Mouse (Mus musculus) hindbrain, embryonic 14.5 days (tissue): Measurements from ENCODE around the gene Dach1. TPM values are rescaled to one million over a fixed set of nuclear protein-coding genes. Genes with fewer than 3 reads are reported as not detected.

Source experiments
- ATAC-seq: fragments of 200-750 bp; cut with Nextera tagmentation; 2 replicates; pipeline ENCODE4 v1.8.0; 2017; ENCODE audit warnings: moderate number of reproducible peaks, mild to moderate bottlenecking, moderate TSS enrichment, moderate library complexity; ENCODE audit not compliant: low FRiP score
- DNase-seq: peaks from one replicate; pipeline ENCODE4 v3.0.0-alpha.2; 2015; ENCODE audit warnings: low spot score
- H3K27ac ChIP-seq: fragments of 300-500 bp; sonication (generic); 2 replicates; pipeline ENCODE4 v1.5.1; 2014; ENCODE audit warnings: mild to moderate bottlenecking, moderate library complexity
- H3K27me3 ChIP-seq: fragments of 300-500 bp; sonication (generic); 2 replicates; pipeline ENCODE4 v1.6.1; 2014; ENCODE audit warnings: mild to moderate bottlenecking, low read length, mixed read lengths; ENCODE audit not compliant: control insufficient read depth, insufficient read depth
- H3K36me3 ChIP-seq: fragments of 300-500 bp; sonication (generic); replicated peaks from 2 replicates; pipeline ENCODE4 v1.6.1; 2014; ENCODE audit not compliant: control insufficient read depth, insufficient read depth
- H3K4me1 ChIP-seq: fragments of 300-500 bp; sonication (generic); replicated peaks from 2 replicates; pipeline ENCODE4 v1.6.1; 2014; ENCODE audit warnings: antibody characterized with exemption, low read length, mixed read lengths; ENCODE audit not compliant: control insufficient read depth, insufficient read depth
- H3K4me2 ChIP-seq: fragments of 300-500 bp; sonication (generic); replicated peaks from 2 replicates; pipeline ENCODE4 v1.6.1; 2014; ENCODE audit warnings: mild to moderate bottlenecking, moderate library complexity
- H3K4me3 ChIP-seq: fragments of 300-500 bp; sonication (generic); replicated peaks from 2 replicates; pipeline ENCODE4 v1.5.1; 2014; ENCODE audit warnings: mild to moderate bottlenecking, low read length
- H3K9ac ChIP-seq: fragments of 300-500 bp; sonication (generic); 2 replicates; pipeline ENCODE4 v1.6.1; 2014
- H3K9me3 ChIP-seq: fragments of 300-500 bp; sonication (generic); 2 replicates; pipeline ENCODE4 v1.6.1; 2016; ENCODE audit warnings: low read length; ENCODE audit not compliant: control insufficient read depth
- WGBS: fragments of 180-500 bp; shearing (Covaris S2); extraction: QIAGEN DNeasy Blood & Tissue Kit; methylation state at CpG from one replicate; pipeline ENCODE4 v1.1.7; 2014; 5-methylcytosine and 5-hydroxymethylcytosine counted together
- polyA plus RNA-seq: library from polyadenylated mRNA; unstranded; fragments of >200 nt; fragmentation: Nextera tagmentation; extraction: Ambion mirVana; gene quantifications from 2 replicates; pipeline ENCODE4 v1.2.1, GENCODE M21; 2014

Dach1 gene
- polyA plus RNA-seq: 23.5 and 24.7 TPM in 2 replicates

- WGBS: under 1% methylated on average over 30 of the region's 32 CpGs
- ATAC-seq (peak; percentile 85), DNase-seq (peak; percentile 77)
- H3K9me3 ChIP-seq: no peaks in the 10 kb centered on the region
- H3K27me3 ChIP-seq: no peaks in the 10 kb centered on the region
- H3K27ac ChIP-seq: peak within 1 kb of the TSS; percentile 97
- peaks cover 25% of the 10 kb centered on the region for H3K4me1 ChIP-seq
- peak within 1 kb of the TSS; percentile 93 for H3K4me3 ChIP-seq
- peak within 1 kb of the TSS; percentile 80 for H3K4me2 ChIP-seq
- H3K9ac ChIP-seq: peak within 1 kb of the TSS; percentile 96
- H3K36me3 ChIP-seq: no peaks in the 10 kb centered on the region
These were observed at the start of gene Dach1 for GRCm38 (mm10) chr14:98169421-98170076. Dach1 (minus strand) TSS chr14:98169765.

GRCm38 (mm10) chr14:98200089-98200488 lies 30.5 kb upstream of the Dach1 start:
- ATAC-seq (no peak), DNase-seq (no peak)
- H3K27ac ChIP-seq: no peak overlapping the region
- no peaks in the 10 kb centered on the region for H3K36me3 ChIP-seq
- no peaks in the 10 kb centered on the region for H3K27me3 ChIP-seq
- 88% methylated on average over 3 of the region's 3 CpGs for WGBS
- H3K9ac ChIP-seq: no peak overlapping the region
- H3K9me3 ChIP-seq: no peaks in the 10 kb centered on the region
- no peaks in the 10 kb centered on the region for H3K4me1 ChIP-seq
- H3K4me3 ChIP-seq: no peak overlapping the region
- no peak overlapping the region for H3K4me2 ChIP-seq

- no peak; the same call in 1 of the 2 replicates for ATAC-seq
- Histone ChIP-seq H3K9ac (no peak overlapping the region), H3K9me3 (no peaks in the 10 kb centered on the region), H3K27me3 (no peaks in the 10 kb centered on the region), H3K4me1 (no peaks in the 10 kb centered on the region), H3K36me3 (no peaks in the 10 kb centered on the region), H3K27ac (no peak overlapping the region), H3K4me2 (no peak overlapping the region), H3K4me3 (no peak overlapping the region)
- DNase-seq: peak; percentile 71
- WGBS: 9% methylated on average over 1 of the region's 1 CpGs
These were observed 12.0 kb upstream of the Dach1 start for GRCm38 (mm10) chr14:98181545-98181944.

- Histone ChIP-seq H3K9me3 (no peaks in the 10 kb centered on the region), H3K4me1 (peaks cover 18% of the 10 kb centered on the region), H3K27ac (no peak overlapping the region), H3K27me3 (no peaks in the 10 kb centered on the region), H3K9ac (no peak overlapping the region), H3K36me3 (no peaks in the 10 kb centered on the region), H3K4me3 (no peak overlapping the region), H3K4me2 (no peak overlapping the region)
- WGBS: 20% methylated on average over 2 of the region's 2 CpGs
- peak; percentile 24 for DNase-seq
- no peak for ATAC-seq
These were observed 4.3 kb upstream of the Dach1 start for GRCm38 (mm10) chr14:98173831-98174230.

GRCm38 (mm10) chr14:98172394-98172905 lies 2.9 kb upstream of the Dach1 start:
- H3K4me1 ChIP-seq: peaks cover 18% of the 10 kb centered on the region
- no peaks in the 10 kb centered on the region for H3K9me3 ChIP-seq
- H3K27me3 ChIP-seq: no peaks in the 10 kb centered on the region
- no peaks in the 10 kb centered on the region for H3K36me3 ChIP-seq
- peak overlapping the region; percentile 33; the same call in 1 of the 2 replicates for H3K9ac ChIP-seq
- peak overlapping the region; percentile 46 for H3K4me2 ChIP-seq
- H3K4me3 ChIP-seq: 0 out of 2 replicates have a peak overlapping the region, but pooled peaks have one; percentile 16
- WGBS: 9% methylated on average over 5 of the region's 5 CpGs
- peak overlapping the region; percentile 49; the same call in 1 of the 2 replicates for H3K27ac ChIP-seq
- no peak for ATAC-seq
- no peak for DNase-seq

- Histone ChIP-seq H3K27me3 (no peaks in the 10 kb centered on the region), H3K4me1 (peaks cover 18% of the 10 kb centered on the region), H3K4me2 (peak overlapping the region; percentile 46), H3K9me3 (no peaks in the 10 kb centered on the region), H3K9ac (peak overlapping the region; percentile 21; the same call in 1 of the 2 replicates), H3K27ac (no peak overlapping the region), H3K4me3 (peak overlapping the region; percentile 16), H3K36me3 (no peaks in the 10 kb centered on the region)
- DNase-seq (no peak), ATAC-seq (no peak)
- WGBS: 9% methylated on average over 5 of the region's 5 CpGs
These were observed 2.3 kb upstream of the Dach1 start for GRCm38 (mm10) chr14:98171861-98172260.

GRCm38 (mm10) chr14:98168908-98169401 lies 610 bp downstream of the Dach1 start:
- Histone ChIP-seq H3K4me3 (peak overlapping the region; percentile 93), H3K9ac (peak overlapping the region; percentile 96), H3K27me3 (no peaks in the 10 kb centered on the region), H3K9me3 (no peaks in the 10 kb centered on the region), H3K4me1 (peaks cover 25% of the 10 kb centered on the region), H3K4me2 (peak overlapping the region; percentile 80), H3K27ac (peak overlapping the region; percentile 97), H3K36me3 (no peaks in the 10 kb centered on the region)
- ATAC-seq: peak; percentile 4
- WGBS: under 1% methylated on average over 45 of the region's 45 CpGs
- DNase-seq: no peak

GRCm38 (mm10) chr14:98168039-98168907 lies 1.3 kb downstream of the Dach1 start:
- no peaks in the 10 kb centered on the region for H3K27me3 ChIP-seq
- DNase-seq: peak; percentile 52
- H3K36me3 ChIP-seq: no peaks in the 10 kb centered on the region
- under 1% methylated on average over 44 of the region's 48 CpGs for WGBS
- H3K27ac ChIP-seq: peak overlapping the region; percentile 97
- H3K9ac ChIP-seq: peak overlapping the region; percentile 96
- H3K9me3 ChIP-seq: no peaks in the 10 kb centered on the region
- peak overlapping the region; percentile 93 for H3K4me3 ChIP-seq
- H3K4me2 ChIP-seq: peak overlapping the region; percentile 80
- ATAC-seq: peak; percentile 57
- H3K4me1 ChIP-seq: peaks cover 25% of the 10 kb centered on the region
